Mouse (Mus musculus) G1E (cell line): ENCODE data around the gene Tppp2. TPM values are rescaled to one million over a fixed set of nuclear protein-coding genes. Genes with fewer than 3 reads are reported as not detected.

Experiments
- ATAC-seq: 2 replicates; pipeline ENCODE4 v1.8.0; 2016; ENCODE audit warnings: mild to moderate bottlenecking; ENCODE audit not compliant: insufficient number of reproducible peaks, poor library complexity, low FRiP score, severe bottlenecking; ENCODE audit errors: extremely low read depth
- DNase-seq: peaks from one replicate; pipeline ENCODE4 v3.0.0; 2012; ENCODE audit warnings: low spot score
- H3K27me3 ChIP-seq: 2 replicates; pipeline ENCODE4 v1.6.1; 2012; ENCODE audit warnings: mild to moderate bottlenecking, low read length, inconsistent platforms; ENCODE audit not compliant: insufficient read depth
- H3K36me3 ChIP-seq: replicated peaks from 2 replicates; pipeline ENCODE3; 2012; ENCODE audit warnings: mild to moderate bottlenecking, inconsistent platforms
- H3K4me1 ChIP-seq: 2 replicates; pipeline ENCODE4 v1.6.1; 2012; ENCODE audit warnings: low read depth, low read length, inconsistent platforms, mixed read lengths; ENCODE audit not compliant: insufficient read depth
- H3K4me3 ChIP-seq: 2 replicates; pipeline ENCODE4 v1.5.1; 2012; ENCODE audit warnings: low read depth, mild to moderate bottlenecking, inconsistent platforms, low read length, moderate library complexity, mixed read lengths
- H3K9me3 ChIP-seq: replicated peaks from 2 replicates; pipeline ENCODE4 v1.6.1; 2012; ENCODE audit warnings: inconsistent platforms
- CTCF ChIP-seq: IDR thresholded peaks from 2 replicates; pipeline ENCODE4 v1.5.1; 2012; ENCODE audit warnings: low read depth, low read length, inconsistent platforms, mixed read lengths
- GATA1 ChIP-seq: IDR thresholded peaks from 2 replicates; pipeline ENCODE4 v1.6.1; 2012; ENCODE audit warnings: borderline replicate concordance, low read length, inconsistent platforms, mixed read lengths
- GATA2 ChIP-seq: IDR thresholded peaks from 2 replicates; pipeline ENCODE4 v1.6.1; 2012; ENCODE audit warnings: low read depth, low read length, inconsistent platforms, borderline replicate concordance
- POLR2AphosphoS5 ChIP-seq: IDR thresholded peaks from 2 replicates; pipeline ENCODE4 v1.6.1; 2012; ENCODE audit warnings: low read depth, low read length, inconsistent platforms; ENCODE audit not compliant: insufficient replicate concordance
- TAL1 ChIP-seq: conservative IDR thresholded peaks from 2 replicates; pipeline ENCODE4 v1.6.1; 2012; ENCODE audit warnings: low read depth, low read length, inconsistent platforms, mixed read lengths
- polyA plus RNA-seq: library from polyadenylated mRNA; stranded (reverse); fragments of >175 nt; gene quantifications from 2 replicates; pipeline ENCODE4 v1.2.3, GENCODE M21; 2012
- total RNA-seq, 2 experiments: library from RNA; stranded (forward) in 1 of 2; stranded (reverse) in 1 of 2; fragments of 200-1000 nt in 1 of 2; fragments of >200 nt in 1 of 2; fragmentation: Nextera tagmentation in 1 of 2; gene quantifications; 2 replicates each; pipeline ENCODE4 v1.2.3; 2014 to 2017

Gene Tppp2
- total and polyA plus RNA-seq, 3 experiments = not detected

- H3K4me1 ChIP-seq = peaks cover 13% of the 10 kb centered on the region
- TF ChIP-seq CTCF = no peak
- no peak for TF ChIP-seq GATA1
- no peak for TF ChIP-seq GATA2
- no peak for TF ChIP-seq TAL1
- TF ChIP-seq POLR2AphosphoS5 = no peak
- DNase-seq = no peak
- no peak overlapping the region for H3K4me3 ChIP-seq
- peaks cover 25% of the 10 kb centered on the region for H3K36me3 ChIP-seq
- peaks cover 9% of the 10 kb centered on the region for H3K27me3 ChIP-seq
- ATAC-seq = no peak
- no peaks in the 10 kb centered on the region for H3K9me3 ChIP-seq
Measured at GRCm38 (mm10) chr14:51895071-51895470, 23.2 kb upstream of the Tppp2 start.

- Histone ChIP-seq H3K36me3 (peaks cover 15% of the 10 kb centered on the region), H3K4me1 (peaks cover 13% of the 10 kb centered on the region), H3K4me3 (no peak overlapping the region), H3K27me3 (peaks cover 9% of the 10 kb centered on the region), H3K9me3 (no peaks in the 10 kb centered on the region)
- DNase-seq = no peak
- TF ChIP-seq POLR2AphosphoS5 (no peak), TAL1 (no peak), GATA1 (no peak), GATA2 (no peak), CTCF (no peak)
- no peak for ATAC-seq
Measured at GRCm38 (mm10) chr14:51896019-51896418, 22.2 kb upstream of the Tppp2 start.

GRCm38 (mm10) chr14:51896539-51897170 lies 21.6 kb upstream of the Tppp2 start:
- Histone ChIP-seq H3K36me3 (peaks cover 9% of the 10 kb centered on the region), H3K9me3 (no peaks in the 10 kb centered on the region), H3K27me3 (peaks cover 10% of the 10 kb centered on the region), H3K4me1 (peaks cover 13% of the 10 kb centered on the region), H3K4me3 (no peak overlapping the region)
- no peak for TF ChIP-seq TAL1
- TF ChIP-seq POLR2AphosphoS5 = no peak
- no peak for TF ChIP-seq GATA1
- no peak for TF ChIP-seq GATA2
- TF ChIP-seq CTCF = no peak
- ATAC-seq = no peak
- DNase-seq = no peak

- no peaks in the 10 kb centered on the region for H3K36me3 ChIP-seq
- no peak for TF ChIP-seq POLR2AphosphoS5
- TF ChIP-seq GATA2 = no peak
- TF ChIP-seq CTCF = no peak
- no peak for TF ChIP-seq GATA1
- no peak for TF ChIP-seq TAL1
- no peak overlapping the region for H3K4me3 ChIP-seq
- peaks cover 17% of the 10 kb centered on the region for H3K27me3 ChIP-seq
- H3K4me1 ChIP-seq = peaks cover 8% of the 10 kb centered on the region; the same call in 1 of the 2 replicates
- DNase-seq = no peak
- no peaks in the 10 kb centered on the region for H3K9me3 ChIP-seq
- ATAC-seq = no peak
Measured at GRCm38 (mm10) chr14:51899351-51899750, 18.9 kb upstream of the Tppp2 start.

GRCm38 (mm10) chr14:51902806-51903710 lies 15.2 kb upstream of the Tppp2 start:
- H3K4me1 ChIP-seq = peaks cover 9% of the 10 kb centered on the region; the same call in 1 of the 2 replicates
- H3K9me3 ChIP-seq = no peaks in the 10 kb centered on the region
- no peak; the same call in 1 of the 2 replicates for ATAC-seq
- no peaks in the 10 kb centered on the region for H3K36me3 ChIP-seq
- no peak overlapping the region for H3K4me3 ChIP-seq
- peaks cover 26% of the 10 kb centered on the region for H3K27me3 ChIP-seq
- TF ChIP-seq GATA1 = no peak
- TF ChIP-seq CTCF = peak; percentile 66
- no peak for TF ChIP-seq GATA2
- no peak for TF ChIP-seq POLR2AphosphoS5
- TF ChIP-seq TAL1 = no peak
- DNase-seq = peak; percentile 11

GRCm38 (mm10) chr14:51903782-51904181 lies 14.4 kb upstream of the Tppp2 start:
- TF ChIP-seq GATA2 (no peak), GATA1 (no peak)
- no peak overlapping the region for H3K4me3 ChIP-seq
- no peaks in the 10 kb centered on the region for H3K36me3 ChIP-seq
- H3K4me1 ChIP-seq = peaks cover 9% of the 10 kb centered on the region; the same call in 1 of the 2 replicates
- DNase-seq = no peak
- no peak for ATAC-seq
- H3K9me3 ChIP-seq = no peaks in the 10 kb centered on the region
- peaks cover 26% of the 10 kb centered on the region for H3K27me3 ChIP-seq
